20 mouse cellular contexts compared by ENCODE assay signal in the genomic region with DNA sequence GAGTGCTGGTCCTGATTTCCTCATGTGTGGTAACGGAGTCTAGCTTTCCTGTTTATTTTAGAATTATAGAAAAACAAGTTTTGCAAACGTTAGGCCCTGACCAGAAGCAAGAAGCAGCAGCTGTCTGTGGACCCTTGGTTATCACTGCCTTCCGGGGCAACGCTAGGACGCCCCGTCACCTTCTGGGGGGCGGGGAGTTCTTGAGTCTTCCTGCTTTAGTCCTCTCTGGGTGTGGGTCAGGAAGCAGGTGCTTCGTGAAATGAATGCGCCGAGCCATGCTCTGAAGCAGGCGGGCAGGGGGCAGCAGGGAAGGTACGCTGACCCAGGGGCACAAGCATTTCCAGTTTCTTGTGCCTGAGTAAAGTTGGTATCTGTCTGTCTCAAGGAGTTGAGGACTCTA.
DNase-seq lines count a peak whose midpoint lies in the region; TF ChIP-seq lines count a peak whose summit lies in the region.
"Had no signal": no experiment of that assay in that cellular context is flagged by ENCODE, and none has a peak within 500 bp of the region (broad histone marks: within the 10 kb centered on the region; RNA-seq: fewer than 3 reads in every experiment).

No protein-coding gene starts in this region.

- peak; percentile 86 for DNase-seq in heart, adult 11 months
- no peak for DNase-seq in heart, adult 8-10 months (ENCODE audit: low spot score)
- DNase-seq in spleen, adult 2 months (ENCODE audit: low read depth in 1 of 2, low spot score in 2 of 2), result peak in 1 of 2 experiments; percentile 9
- DNase-seq in spleen, postnatal 4 days (ENCODE audit: low spot score in 2 of 2), result no peak
- DNase-seq in thymus, adult 2 months, result peak; percentile 47
- no peak for DNase-seq in neural tube, embryonic 10.5 days (ENCODE audit: extremely low spot score, low spot score)
- DNase-seq in adrenal gland, adult 8-10 months, result no peak
- DNase-seq in adrenal gland, adult 2 months, result no peak
- DNase-seq: cerebellum, adult 8-10 months; gastrocnemius, postnatal 25 days; kidney, postnatal 36 days; layer of hippocampus, adult 9-11 months; midbrain, embryonic 14.5 days had no signal

- no peak overlapping the region for H3K27ac ChIP-seq in spleen, adult 2 months (ENCODE audit: insufficient read depth, low read length)
- H3K27ac ChIP-seq in thymus, adult 2 months (ENCODE audit: control insufficient read depth, insufficient read depth, low read length), result no peak overlapping the region
- H3K27ac ChIP-seq: embryonic facial prominence, embryonic 12.5 days; forebrain, embryonic 13.5 days; left cerebral cortex, adult 2 months; limb, embryonic 10.5 days; liver, embryonic 15.5 days had no signal

- WGBS in spleen, adult 2 months, result 52% methylated on average over 12 of the region's 12 CpGs
- 57% methylated on average over 12 of the region's 12 CpGs for WGBS in thymus, adult 2 months

- H3K4me1 ChIP-seq in spleen, adult 2 months (ENCODE audit: control insufficient read depth, insufficient read depth, insufficient read length), result no peaks in the 10 kb centered on the region; the same call in 1 of the 2 replicates
- H3K4me1 ChIP-seq in thymus, adult 2 months (replicated peaks; ENCODE audit: control insufficient read depth, insufficient read depth, low read length), result peaks cover 10% of the 10 kb centered on the region

- peak overlapping the region; percentile 5; the same call in 1 of the 2 replicates for H3K4me3 ChIP-seq in spleen, adult 2 months (ENCODE audit: extremely low read depth, insufficient read depth, insufficient read length)
- no peak overlapping the region for H3K4me3 ChIP-seq in thymus, adult 2 months (ENCODE audit: control insufficient read depth, insufficient read depth, low read length)
- H3K4me3 ChIP-seq: embryonic facial prominence, embryonic 12.5 days; erythroblast, embryonic 14.5 days; forebrain, embryonic 13.5 days; left cerebral cortex, adult 2 months; limb, embryonic 10.5 days; liver, embryonic 15.5 days; myocyte had no signal

- no peak for TF ChIP-seq POLR2A in spleen, adult 2 months (IDR thresholded peaks at IDR 0.05; ENCODE audit: low read depth, low read length)
- TF ChIP-seq POLR2A in thymus, adult 2 months (IDR thresholded peaks at IDR 0.05; ENCODE audit: control insufficient read depth, extremely low read depth, insufficient read depth, low read length, poor library complexity), result no peak

- H3K27me3 ChIP-seq in spleen, adult 2 months (ENCODE audit: control insufficient read depth, insufficient read depth, low read length), result no peaks in the 10 kb centered on the region
- H3K27me3 ChIP-seq in thymus, adult 2 months (ENCODE audit: control insufficient read depth, insufficient read depth, low read length), result no peaks in the 10 kb centered on the region
- H3K27me3 ChIP-seq: embryonic facial prominence, embryonic 12.5 days; forebrain, embryonic 13.5 days; liver, embryonic 15.5 days had no signal

- peaks cover 7% of the 10 kb centered on the region for H3K36me3 ChIP-seq in spleen, adult 2 months (ENCODE audit: control insufficient read depth, insufficient read depth, low read length)
- peaks cover 10% of the 10 kb centered on the region for H3K36me3 ChIP-seq in thymus, adult 2 months (ENCODE audit: control insufficient read depth, insufficient read depth, low read length)

- no peak for TF ChIP-seq CTCF in spleen, adult 2 months (IDR thresholded peaks at IDR 0.05; ENCODE audit: extremely low read depth, insufficient read depth, insufficient read length, insufficient replicate concordance)
- no peak for TF ChIP-seq CTCF in thymus, adult 2 months (IDR thresholded peaks at IDR 0.05; ENCODE audit: borderline replicate concordance, control insufficient read depth, extremely low read depth, insufficient read depth, low read length, poor library complexity)

Comparison
In these comparisons a context has a peak if more than half of its experiments do, and no peak if none do; other contexts are left out.
1. DNase-seq: peak in heart, adult 11 months (single experiment) and thymus, adult 2 months (single experiment); none in heart, adult 8-10 months (single experiment), spleen, postnatal 4 days (0 of 2), neural tube, embryonic 10.5 days (single experiment), adrenal gland, adult 8-10 months (single experiment) and adrenal gland, adult 2 months (single experiment).